Mouse (Mus musculus): Measurements from ENCODE around the gene Mroh2a. TPM values are rescaled to one million over a fixed set of nuclear protein-coding genes. Genes with fewer than 3 reads are reported as not detected.

Mroh2a gene
- 0.24 and 0.62 TPM in 2 replicates for polyA plus RNA-seq (2021; fragmentation: Nextera tagmentation)
- long read RNA-seq, experiment 1 = 0 reads
- long read RNA-seq, experiment 2, partial matches to known transcripts = 0 of 1 reads
- long read RNA-seq, experiment 2, other reads (novel, unspliced or antisense) = 1 of 1 reads

DNA sequence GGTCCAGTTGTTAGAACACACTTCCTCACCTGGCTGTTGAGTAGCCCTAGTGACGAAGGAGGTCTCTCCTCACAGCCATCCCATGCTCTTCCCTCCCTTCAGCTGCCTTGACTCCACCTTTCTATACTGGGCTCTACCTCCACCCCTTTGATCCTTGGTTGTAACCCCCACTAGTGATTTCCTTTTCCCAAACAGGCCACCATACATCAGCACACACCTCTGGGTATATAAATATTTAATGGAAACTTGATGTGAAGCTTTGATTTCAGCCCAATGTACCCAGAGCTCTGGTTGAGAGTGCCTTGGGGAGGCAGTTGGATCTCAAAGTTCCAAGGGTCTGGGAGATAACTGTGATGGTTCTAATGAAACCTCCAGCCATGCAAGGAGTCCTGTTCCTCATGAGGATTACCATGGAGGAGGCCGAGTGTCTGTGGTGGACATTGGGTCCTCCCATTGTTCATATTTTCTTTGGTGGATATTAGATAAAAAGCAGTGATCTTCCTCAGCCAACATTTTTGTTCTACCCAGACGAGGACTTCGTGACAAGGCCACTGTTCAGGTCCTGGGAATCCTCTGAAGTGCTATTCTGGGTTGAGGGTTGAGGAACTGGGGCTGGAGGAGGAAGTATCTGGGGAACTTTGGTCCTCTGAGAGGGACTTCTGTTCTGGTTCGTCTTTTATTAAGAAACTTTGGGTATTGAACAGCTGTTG, at the start of gene Mroh2a:
Gene Mroh2a, plus strand, starts transcription at position 317 of the 710 bp plus-strand sequence.

DNA sequence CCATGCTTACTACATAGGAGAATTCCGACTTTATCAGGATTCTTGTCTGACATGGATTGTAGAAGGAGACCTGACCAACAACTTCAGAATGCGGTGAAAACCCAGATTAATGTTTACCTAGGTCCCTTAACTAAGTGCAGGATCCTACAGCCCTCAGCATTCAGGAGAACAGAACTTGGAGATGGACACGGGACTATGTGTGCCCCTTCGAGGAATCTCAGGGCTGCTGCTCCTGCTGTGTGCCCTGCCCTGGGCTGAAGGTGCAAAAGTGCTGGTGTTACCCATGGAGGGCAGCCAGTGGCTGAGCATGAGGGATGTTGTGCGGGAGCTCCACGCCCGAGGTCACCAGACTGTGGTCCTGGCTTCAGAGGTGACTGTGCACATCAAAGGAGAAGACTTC, 26.3 kb upstream of the Mroh2a start, which contains the start of gene Ugt1a2:
Gene Ugt1a2, plus strand, starts transcription at position 146 of the 400 bp plus-strand sequence.

GRCm38 (mm10) chr1:88205294-88205922, 21.4 kb upstream of the Mroh2a start, which contains the start of gene Dnajb3:
Dnajb3 (minus strand) TSS chr1:88205782.

GRCm38 (mm10) chr1:88211812-88212211, 15.0 kb upstream of the Mroh2a start, which contains the start of gene Ugt1a1:
Ugt1a1 (plus strand) TSS chr1:88211959.

GRCm38 (mm10) chr1:88277098-88277817, 50.5 kb downstream of the Mroh2a start, which contains the start of the genes Hjurp and Trpm8:
Hjurp (minus strand) TSS chr1:88277633.
Trpm8 (plus strand) TSS chr1:88277661.

Other genes with a start within 250 kb of the Mroh2a start
- 1.6 and 2.5 TPM in 2 replicates for gene Usp40, start 218.4 kb upstream of the Mroh2a start, polyA plus RNA-seq (2021; fragmentation: Nextera tagmentation)
- not detected in 2 replicates for gene Ugt1a10, start 171.6 kb upstream of the Mroh2a start, polyA plus RNA-seq (2021; fragmentation: Nextera tagmentation)
- not detected in 2 replicates for gene Ugt1a9, start 156.2 kb upstream of the Mroh2a start, polyA plus RNA-seq (2021; fragmentation: Nextera tagmentation)
- not detected in 2 replicates for gene Ugt1a8, start 139.2 kb upstream of the Mroh2a start, polyA plus RNA-seq (2021; fragmentation: Nextera tagmentation)
- 0.92 and 0.97 TPM in 2 replicates for gene Ugt1a7c, start 131.9 kb upstream of the Mroh2a start, polyA plus RNA-seq (2021; fragmentation: Nextera tagmentation)
- gene Ugt1a6b, start 123.7 kb upstream of the Mroh2a start, polyA plus RNA-seq (2021; fragmentation: Nextera tagmentation) = not detected in 2 replicates
- gene Ugt1a6a, start 92.2 kb upstream of the Mroh2a start, polyA plus RNA-seq (2021; fragmentation: Nextera tagmentation) = 2.7 and 3.6 TPM in 2 replicates
- gene Ugt1a5, start 61.0 kb upstream of the Mroh2a start, polyA plus RNA-seq (2021; fragmentation: Nextera tagmentation) = not detected in 2 replicates
- gene Ugt1a2, start 26.4 kb upstream of the Mroh2a start, polyA plus RNA-seq (2021; fragmentation: Nextera tagmentation) = not detected in 2 replicates
- 6.5 and 7.4 TPM in 2 replicates for gene Dnajb3, start 21.2 kb upstream of the Mroh2a start, polyA plus RNA-seq (2021; fragmentation: Nextera tagmentation)
- gene Ugt1a1, start 15.0 kb upstream of the Mroh2a start, polyA plus RNA-seq (2021; fragmentation: Nextera tagmentation) = not detected in 2 replicates
- 5.7 and 6.2 TPM in 2 replicates for gene Hjurp, start 50.6 kb downstream of the Mroh2a start, polyA plus RNA-seq (2021; fragmentation: Nextera tagmentation)
- gene Trpm8, start 50.7 kb downstream of the Mroh2a start, polyA plus RNA-seq (2021; fragmentation: Nextera tagmentation) = 0.04 and 0.05 TPM in 2 replicates
- gene Spp2, start 180.0 kb downstream of the Mroh2a start, polyA plus RNA-seq (2021; fragmentation: Nextera tagmentation) = 0.33 TPM in 1 of 2 replicates, not detected in the other